Mouse (Mus musculus) neural tube, embryonic 11.5 days (tissue): ENCODE measurements at regions not wholly inside any gene's neighbourhood (a gene's known extent, or its start where the extent isn't known, plus 50 kb on each side); places are given as distances from the start of the nearest gene placed in this dataset.

ENCODE experiments used
- ATAC-seq: fragments of 200-750 bp; cut with Nextera tagmentation; 2 replicates; pipeline ENCODE4 v1.8.0; 2017; ENCODE audit warnings: moderate number of reproducible peaks, mild to moderate bottlenecking, moderate TSS enrichment, moderate library complexity; ENCODE audit not compliant: insufficient read depth, low FRiP score, low TSS enrichment
- DNase-seq: peaks from one replicate; pipeline ENCODE4 v3.0.0-alpha.2; 2015; ENCODE audit warnings: low spot score
- H3K27ac ChIP-seq: fragments of 300-500 bp; sonication (generic); 2 replicates; pipeline ENCODE4 v1.5.1; 2014; ENCODE audit warnings: low read depth, mild to moderate bottlenecking, low read length
- H3K27me3 ChIP-seq: fragments of 300-500 bp; sonication (generic); 2 replicates; pipeline ENCODE4 v1.6.1; 2014; ENCODE audit warnings: mild to moderate bottlenecking, low read length, mixed read lengths; ENCODE audit not compliant: control insufficient read depth, insufficient read depth
- H3K36me3 ChIP-seq: fragments of 300-500 bp; sonication (generic); 2 replicates; pipeline ENCODE4 v1.6.1; 2014; ENCODE audit warnings: mild to moderate bottlenecking, low read length, moderate library complexity, mixed read lengths; ENCODE audit not compliant: control insufficient read depth, insufficient read depth
- H3K4me1 ChIP-seq: fragments of 300-500 bp; sonication (generic); 2 replicates; pipeline ENCODE4 v1.6.1; 2014; ENCODE audit warnings: low read length, mixed read lengths; ENCODE audit not compliant: control insufficient read depth, insufficient read depth
- H3K4me2 ChIP-seq: fragments of 300-500 bp; sonication (generic); 2 replicates; pipeline ENCODE4 v1.6.1; 2014; ENCODE audit warnings: low read depth, mild to moderate bottlenecking, moderate library complexity
- H3K4me3 ChIP-seq: fragments of 300-500 bp; sonication (generic); 2 replicates; pipeline ENCODE4 v1.5.1; 2014; ENCODE audit warnings: low read depth, low read length
- H3K9ac ChIP-seq: fragments of 300-500 bp; sonication (generic); 2 replicates; pipeline ENCODE4 v1.6.1; 2014; ENCODE audit warnings: mild to moderate bottlenecking, low read length
- H3K9me3 ChIP-seq: fragments of 300-500 bp; sonication (generic); 2 replicates; pipeline ENCODE4 v1.6.1; 2016; ENCODE audit warnings: low read length; ENCODE audit not compliant: control insufficient read depth
- WGBS: fragments of 180-500 bp; shearing (Covaris S2); extraction: QIAGEN DNeasy Blood & Tissue Kit; methylation state at CpG from one replicate; pipeline ENCODE4 v1.1.7; 2014; 5-methylcytosine and 5-hydroxymethylcytosine counted together

DNA sequence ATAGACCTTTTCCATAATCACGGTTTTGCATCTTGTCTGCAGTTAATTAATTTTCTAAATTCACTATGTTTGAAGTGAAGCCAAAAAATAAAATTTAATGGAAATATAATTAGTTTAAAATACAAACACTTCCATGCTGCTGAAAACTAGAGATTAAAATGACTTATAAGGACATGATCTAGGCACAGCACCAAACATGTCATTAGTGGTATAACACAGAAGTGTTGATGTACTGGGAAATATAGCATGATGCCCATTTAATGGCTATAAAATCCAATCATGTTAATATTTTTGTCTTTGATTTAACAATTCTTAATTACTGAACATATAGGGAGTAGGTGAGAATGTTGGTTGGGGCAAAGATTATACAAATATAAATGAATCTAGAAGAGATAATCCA, 487.5 kb upstream of the Gm38303 start:
- H3K4me1 ChIP-seq = no peaks in the 10 kb centered on the region

DNA sequence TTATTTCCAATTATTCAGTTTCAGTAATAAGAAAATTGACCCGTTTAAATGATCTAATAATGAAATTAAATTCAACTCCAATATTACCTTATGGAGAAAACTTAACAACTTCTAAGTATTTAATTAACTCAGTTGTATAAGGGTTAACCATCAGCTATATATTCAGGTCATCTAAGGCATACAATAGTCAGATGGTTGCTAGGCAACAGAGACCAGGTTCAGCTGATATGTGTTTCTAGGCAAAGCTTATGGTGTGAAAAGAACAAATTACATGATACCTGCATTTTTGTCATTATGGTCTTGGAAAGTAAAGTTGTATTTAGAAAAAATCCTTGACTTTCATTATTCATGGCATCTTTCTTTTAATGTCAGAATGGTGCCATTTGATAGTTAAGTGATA, 487.1 kb upstream of the Gm38303 start:
- no peaks in the 10 kb centered on the region for H3K4me1 ChIP-seq
- H3K4me3 ChIP-seq = no peak overlapping the region
- no peaks in the 10 kb centered on the region for H3K36me3 ChIP-seq
- H3K27ac ChIP-seq = no peak overlapping the region
- ATAC-seq (no peak), DNase-seq (no peak)
- no peaks in the 10 kb centered on the region for H3K9me3 ChIP-seq
- H3K9ac ChIP-seq = no peak overlapping the region
- 71% methylated on average over 1 of the region's 1 CpGs for WGBS
- H3K4me2 ChIP-seq = no peak overlapping the region
- H3K27me3 ChIP-seq = no peaks in the 10 kb centered on the region

More for the DNA sequence above, 487.5 kb upstream of the Gm38303 start:
- DNase-seq = no peak
- WGBS = 80% methylated on average over 1 of the region's 1 CpGs
- Histone ChIP-seq H3K27me3 (no peaks in the 10 kb centered on the region), H3K4me3 (no peak overlapping the region), H3K4me2 (no peak overlapping the region), H3K9me3 (no peaks in the 10 kb centered on the region), H3K27ac (no peak overlapping the region), H3K9ac (no peak overlapping the region), H3K36me3 (no peaks in the 10 kb centered on the region)
- no peak for ATAC-seq

DNA sequence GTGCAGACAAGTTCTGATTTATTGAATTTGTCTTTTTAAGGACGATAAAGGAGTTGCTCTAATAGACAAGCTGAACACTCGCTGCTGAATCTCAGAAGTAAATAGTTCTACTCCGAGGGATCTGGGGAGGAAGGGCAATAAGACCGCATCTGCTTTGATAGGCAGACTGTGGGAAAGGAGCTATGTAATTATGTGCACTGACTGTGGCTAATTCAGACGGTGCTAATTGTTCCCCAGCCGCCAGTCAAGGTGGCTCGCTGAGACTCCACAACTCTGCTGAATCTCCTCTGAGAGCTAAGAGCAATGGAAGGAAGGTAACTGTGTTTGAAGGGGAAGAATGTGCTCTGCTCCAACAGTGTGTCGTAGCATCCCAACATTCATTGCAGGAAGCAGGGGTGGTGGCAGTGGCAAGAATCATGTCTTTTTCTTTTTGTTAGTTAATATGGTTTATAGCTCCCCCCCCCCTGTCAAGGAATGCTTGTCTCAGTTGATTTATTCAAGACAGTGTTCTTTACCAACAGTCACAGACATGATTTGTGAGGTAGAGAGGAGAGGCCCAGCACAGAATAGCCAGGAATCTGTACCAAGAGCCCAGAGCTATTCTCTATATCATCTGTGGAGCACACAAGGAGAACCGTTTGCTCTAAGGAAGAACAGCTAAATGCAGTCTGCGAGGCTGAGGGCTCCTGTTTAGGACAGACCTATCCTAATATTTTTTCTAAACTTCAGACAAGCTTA, 440.9 kb upstream of the Gm38303 start:
- no peaks in the 10 kb centered on the region for H3K27me3 ChIP-seq
- H3K4me3 ChIP-seq = no peak overlapping the region
- ATAC-seq (peak; percentile 75; the same call in 1 of the 2 replicates), DNase-seq (peak; percentile 12)
- H3K4me2 ChIP-seq = no peak overlapping the region
- no peak overlapping the region for H3K27ac ChIP-seq
- no peak overlapping the region for H3K9ac ChIP-seq
- H3K36me3 ChIP-seq = no peaks in the 10 kb centered on the region
- WGBS = 48% methylated on average over 10 of the region's 10 CpGs
- no peaks in the 10 kb centered on the region for H3K4me1 ChIP-seq
- no peaks in the 10 kb centered on the region for H3K9me3 ChIP-seq
